Mouse (Mus musculus) brown adipose tissue, adult 24 weeks (tissue): ENCODE measurements at regions not wholly inside any gene's neighbourhood (a gene's known extent, or its start where the extent isn't known, plus 50 kb on each side); places are given as distances from the start of the nearest gene placed in this dataset.

Experiments used
- H3K27ac ChIP-seq: fragments of 200-500 bp; replicated peaks from 2 replicates; pipeline ENCODE4 v1.5.1; 2012; ENCODE audit warnings: low read depth, mild to moderate bottlenecking, low read length
- H3K4me1 ChIP-seq: fragments of 200-500 bp; 2 replicates; pipeline ENCODE4 v1.6.1; 2012; ENCODE audit warnings: low read length, mixed read lengths; ENCODE audit not compliant: control insufficient read depth, insufficient read depth, insufficient read length
- H3K4me3 ChIP-seq: fragments of 200-500 bp; 2 replicates; pipeline ENCODE4 v1.5.1; 2012; ENCODE audit warnings: low read depth, mild to moderate bottlenecking, low read length, moderate library complexity; ENCODE audit not compliant: insufficient read depth

GRCm38 (mm10) chr3:149347241-149347992, 357.1 kb upstream of the Adgrl2 start:
- Histone ChIP-seq H3K4me1 (no peaks in the 10 kb centered on the region; the same call in none of the 2 replicates), H3K27ac (no peak overlapping the region), H3K4me3 (no peak overlapping the region)

DNA sequence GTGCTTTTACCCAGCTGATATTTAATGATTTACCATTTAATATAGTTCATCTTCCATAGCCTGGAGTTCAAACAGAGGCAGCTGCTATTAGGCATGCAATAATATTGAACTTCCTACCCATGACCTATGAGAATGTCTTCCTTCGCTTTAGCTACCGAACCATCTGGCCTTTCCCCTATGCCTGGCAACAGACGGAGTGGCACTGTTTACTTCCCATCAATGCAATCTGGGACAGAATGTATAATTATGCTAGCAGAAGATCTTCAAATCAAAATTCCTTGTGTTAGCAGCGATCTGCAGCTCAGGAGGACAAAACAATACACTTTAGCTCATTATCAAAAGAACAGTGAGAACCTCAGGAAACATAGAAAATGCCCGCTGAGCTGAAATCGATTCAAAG, 352.2 kb upstream of the Adgrl2 start:
- H3K4me3 ChIP-seq: no peak overlapping the region
- H3K27ac ChIP-seq: no peak overlapping the region
- H3K4me1 ChIP-seq: no peaks in the 10 kb centered on the region; the same call in none of the 2 replicates

DNA sequence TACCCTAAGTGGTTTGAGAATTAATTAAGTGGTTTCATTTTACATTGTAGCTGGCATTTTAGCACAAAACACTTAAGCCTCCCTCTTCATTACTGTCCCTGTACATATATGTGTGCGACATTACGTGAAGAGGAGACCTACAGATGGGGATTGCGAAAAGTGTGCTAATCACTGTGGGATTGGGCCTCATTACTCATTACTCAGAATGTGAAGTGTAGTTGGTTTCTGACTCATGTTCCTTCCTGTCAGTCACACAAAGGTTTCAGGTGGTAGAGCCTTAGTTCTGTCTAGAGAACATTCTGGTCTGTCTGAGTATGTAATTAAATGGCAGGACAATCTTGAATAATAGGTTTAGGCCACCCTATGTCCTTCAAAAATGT, 349.0 kb upstream of the Adgrl2 start:
- H3K4me3 ChIP-seq: no peak overlapping the region
- no peaks in the 10 kb centered on the region for H3K4me1 ChIP-seq
- no peak overlapping the region for H3K27ac ChIP-seq

DNA sequence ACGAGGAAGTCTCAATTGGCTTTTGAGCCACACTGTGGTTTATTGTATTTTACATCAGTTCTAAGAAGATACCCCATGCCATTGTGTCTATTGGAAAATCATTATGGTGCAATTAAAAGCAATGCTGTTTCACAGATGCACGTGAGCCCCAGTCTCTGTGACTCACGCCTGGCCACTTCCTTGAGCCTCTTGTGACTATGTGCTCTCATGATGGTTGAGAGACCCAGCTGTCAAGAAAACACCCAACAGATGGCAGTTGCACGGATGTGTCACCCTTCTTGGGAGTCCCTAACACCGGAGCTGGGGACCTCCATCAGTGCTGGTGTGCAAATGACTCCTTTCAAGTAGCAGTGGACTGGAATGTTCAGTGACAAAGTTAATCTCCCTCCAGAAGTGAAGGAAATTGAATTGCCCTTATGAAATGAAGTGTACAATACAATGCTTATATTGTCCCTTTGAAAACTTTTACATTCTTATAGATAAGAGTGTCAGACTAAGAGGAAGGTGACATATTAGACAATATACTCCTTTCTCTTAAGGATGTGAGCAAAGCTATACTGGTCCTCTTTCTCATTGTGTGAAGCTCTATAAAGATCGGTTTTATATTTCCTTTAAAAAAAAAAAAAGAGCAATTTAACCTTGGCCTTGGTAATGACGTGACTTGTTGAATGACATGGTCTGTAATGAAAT, 348.5 kb upstream of the Adgrl2 start:
- Histone ChIP-seq H3K4me3 (no peak overlapping the region), H3K4me1 (no peaks in the 10 kb centered on the region), H3K27ac (no peak overlapping the region)

- Histone ChIP-seq H3K27ac (no peak overlapping the region), H3K4me1 (peaks cover 7% of the 10 kb centered on the region; the same call in 1 of the 2 replicates), H3K4me3 (no peak overlapping the region)
Measured at GRCm38 (mm10) chr3:149335259-149335658, 344.9 kb upstream of the Adgrl2 start.

GRCm38 (mm10) chr3:149333607-149334006, 343.3 kb upstream of the Adgrl2 start:
- H3K4me3 ChIP-seq: no peak overlapping the region
- H3K4me1 ChIP-seq: peaks cover 13% of the 10 kb centered on the region
- H3K27ac ChIP-seq: no peak overlapping the region

GRCm38 (mm10) chr3:149333131-149333530, 342.8 kb upstream of the Adgrl2 start:
- Histone ChIP-seq H3K4me1 (peaks cover 13% of the 10 kb centered on the region), H3K27ac (no peak overlapping the region)

GRCm38 (mm10) chr3:149332105-149332504, 341.8 kb upstream of the Adgrl2 start:
- peaks cover 13% of the 10 kb centered on the region for H3K4me1 ChIP-seq
- no peak overlapping the region for H3K27ac ChIP-seq
- no peak overlapping the region for H3K4me3 ChIP-seq

More at GRCm38 (mm10) chr3:149333131-149333530, 342.8 kb upstream of the Adgrl2 start:
- no peak overlapping the region for H3K4me3 ChIP-seq

DNA sequence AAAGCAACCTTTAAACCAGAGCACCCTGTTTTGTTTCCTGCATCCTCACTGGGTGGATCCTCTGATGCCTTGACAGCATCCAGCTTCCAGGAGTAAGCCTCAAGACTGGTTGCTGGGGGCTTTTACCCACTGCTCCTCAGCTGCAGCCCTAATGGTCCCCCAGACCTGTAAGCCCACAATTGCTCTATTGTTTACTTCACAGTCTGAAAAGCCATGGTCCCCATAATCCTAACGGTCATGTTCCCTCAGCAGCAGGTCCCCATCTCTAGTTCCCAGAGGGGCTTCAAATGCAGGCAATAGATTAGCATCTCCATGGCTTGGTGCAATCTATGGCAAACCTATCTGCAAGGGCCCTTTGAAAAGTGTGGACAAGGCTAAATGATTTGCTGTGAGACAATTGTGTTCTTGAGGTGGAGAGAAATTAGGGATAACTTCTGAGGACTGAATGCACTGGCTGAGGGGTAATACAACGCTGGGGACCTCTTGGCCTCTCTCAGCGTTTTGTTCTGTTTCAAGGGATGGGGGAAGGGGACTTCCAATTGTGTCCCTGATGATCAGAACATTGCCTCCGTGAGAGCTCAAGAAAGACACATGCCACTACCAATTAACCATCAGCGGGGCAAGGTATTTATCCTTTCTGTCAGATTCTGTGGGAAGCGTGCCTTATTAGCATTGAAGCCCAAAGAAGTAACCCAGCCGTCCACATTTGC, 341.1 kb upstream of the Adgrl2 start:
- H3K27ac ChIP-seq: peak overlapping the region; percentile 54; the same call in 1 of the 2 replicates
- no peak overlapping the region for H3K4me3 ChIP-seq
- peaks cover 13% of the 10 kb centered on the region for H3K4me1 ChIP-seq

DNA sequence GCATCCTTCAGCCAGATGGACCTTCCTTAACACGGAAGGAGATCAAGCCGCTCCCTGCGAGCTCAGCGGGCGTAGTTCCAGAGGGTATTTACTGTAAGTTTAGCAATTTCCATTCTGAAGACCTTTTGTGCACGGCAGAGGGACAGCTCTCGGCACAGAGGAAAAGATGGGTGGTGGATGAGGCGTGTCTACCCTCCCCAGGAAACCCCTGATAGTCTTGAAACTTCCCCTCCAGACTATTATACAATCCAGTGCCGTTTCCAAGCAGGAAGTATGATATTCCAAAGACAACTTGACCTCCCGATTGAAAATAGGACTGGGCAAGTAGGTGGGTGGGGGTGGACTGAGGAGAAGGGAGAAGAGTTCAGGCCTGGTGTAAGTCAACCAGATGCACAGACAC, 340.4 kb upstream of the Adgrl2 start:
- Histone ChIP-seq H3K4me3 (no peak overlapping the region), H3K27ac (peak overlapping the region; percentile 54), H3K4me1 (peaks cover 16% of the 10 kb centered on the region)

DNA sequence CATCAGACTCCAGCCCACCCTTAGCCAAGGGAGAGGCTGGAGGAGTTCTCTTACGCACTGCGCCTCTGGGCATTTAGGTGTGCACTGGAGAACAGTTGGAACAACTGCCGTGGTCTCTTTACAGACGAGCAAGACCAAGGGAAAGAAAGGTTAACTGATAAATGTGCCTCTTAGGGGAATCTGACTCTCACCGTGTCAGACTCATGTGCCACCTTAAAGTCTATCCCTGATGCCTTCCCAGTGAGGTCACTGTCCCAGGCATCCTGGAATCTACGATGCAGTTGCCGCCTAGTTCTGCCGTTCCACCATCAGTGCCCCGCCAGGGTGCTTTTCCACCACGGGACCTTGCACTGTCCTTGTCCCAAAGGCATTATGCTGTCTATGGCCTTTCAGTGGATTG, 339.7 kb upstream of the Adgrl2 start:
- Histone ChIP-seq H3K4me1 (peaks cover 16% of the 10 kb centered on the region), H3K4me3 (no peak overlapping the region), H3K27ac (peak overlapping the region; percentile 75)

GRCm38 (mm10) chr3:149329615-149330014, 339.3 kb upstream of the Adgrl2 start:
- peak overlapping the region; percentile 75 for H3K27ac ChIP-seq
- peaks cover 16% of the 10 kb centered on the region for H3K4me1 ChIP-seq
- no peak overlapping the region for H3K4me3 ChIP-seq

GRCm38 (mm10) chr3:149326664-149327063, 336.3 kb upstream of the Adgrl2 start:
- Histone ChIP-seq H3K4me1 (peaks cover 15% of the 10 kb centered on the region), H3K27ac (peak overlapping the region; percentile 74), H3K4me3 (no peak overlapping the region; the same call in 1 of the 2 replicates)

DNA sequence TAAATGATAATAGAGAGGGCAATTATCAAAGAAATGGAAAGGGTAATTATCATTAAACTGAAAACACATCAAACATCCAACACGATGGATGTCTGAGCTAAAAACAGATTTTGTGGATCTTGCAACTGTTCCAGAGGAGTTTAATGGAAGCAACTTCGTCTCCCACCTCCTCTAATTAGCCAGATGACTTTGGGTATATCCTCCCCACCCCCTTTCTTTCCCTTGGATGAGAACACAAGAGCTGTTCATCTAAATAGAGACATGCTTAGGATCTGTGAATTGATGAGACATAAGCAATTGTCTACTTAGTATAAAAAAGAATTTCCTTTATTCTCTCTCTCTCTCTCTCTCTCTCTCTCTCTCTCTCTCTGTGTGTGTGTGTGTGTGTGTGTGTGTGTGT, 333.7 kb upstream of the Adgrl2 start:
- H3K4me3 ChIP-seq: no peak overlapping the region
- peaks cover 3% of the 10 kb centered on the region; the same call in 1 of the 2 replicates for H3K4me1 ChIP-seq

GRCm38 (mm10) chr3:149318728-149319127, 328.4 kb upstream of the Adgrl2 start:
- Histone ChIP-seq H3K27ac (no peak overlapping the region), H3K4me1 (no peaks in the 10 kb centered on the region), H3K4me3 (no peak overlapping the region)

More for the DNA sequence above, 333.7 kb upstream of the Adgrl2 start:
- H3K27ac ChIP-seq: no peak overlapping the region
